Mouse (Mus musculus) thymus, adult 2 months (tissue): ENCODE measurements around the gene Timm17a.

Source experiments
- CTCF ChIP-seq: fragments of 200-500 bp; IDR thresholded peaks from 2 replicates; pipeline ENCODE4 v1.5.1; 2012; ENCODE audit warnings: mild to moderate bottlenecking, control low read depth, low read length, moderate library complexity, borderline replicate concordance; ENCODE audit not compliant: control insufficient read depth, poor library complexity, insufficient read depth; ENCODE audit errors: extremely low read depth
- POLR2A ChIP-seq: fragments of 200-500 bp; IDR thresholded peaks from 2 replicates; pipeline ENCODE4 v1.6.1; 2012; ENCODE audit warnings: mild to moderate bottlenecking, low read length, control low read depth, moderate library complexity; ENCODE audit not compliant: control insufficient read depth, poor library complexity, insufficient read depth; ENCODE audit errors: extremely low read depth

DNA sequence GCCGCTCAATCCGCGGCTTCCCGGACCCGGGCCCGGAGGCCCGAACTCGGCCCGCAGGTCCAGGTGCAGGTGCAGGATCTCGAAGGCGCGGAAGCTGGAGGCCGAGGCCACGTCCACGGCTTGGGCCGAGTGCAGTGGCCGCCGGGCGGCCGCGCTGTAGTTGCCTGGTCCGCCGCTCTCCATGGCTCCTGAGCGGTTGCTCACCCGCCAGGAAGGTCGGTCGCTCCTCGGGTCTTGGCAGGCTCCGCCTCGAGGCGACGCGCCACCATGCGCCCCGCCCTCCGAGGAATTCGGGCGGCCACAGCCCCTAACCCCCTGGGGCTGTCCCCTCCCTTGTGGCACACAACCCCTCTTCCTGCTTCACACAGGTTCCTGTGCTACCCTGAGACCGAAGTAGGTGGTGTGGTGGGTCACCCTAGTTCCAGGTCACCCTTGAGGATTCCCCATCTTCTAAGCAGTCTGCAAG, 29.7 kb downstream of the Timm17a start, which contains the start of gene Rnpep:
- TF ChIP-seq POLR2A (peak; percentile 66; the same call in 1 of the 2 replicates), CTCF (no peak)
